Mouse (Mus musculus) embryonic fibroblast, embryonic 13.5 days (primary cell): ENCODE measurements around the gene Pik3c2g.

ENCODE experiments used
- CTCF ChIP-seq: IDR thresholded peaks from 2 replicates; pipeline ENCODE4 v1.5.1; 2011; ENCODE audit warnings: mild to moderate bottlenecking, control low read depth, low read length, moderate library complexity, borderline replicate concordance; ENCODE audit not compliant: insufficient read depth
- POLR2A ChIP-seq: IDR thresholded peaks from 2 replicates; pipeline ENCODE4 v1.6.1; 2011; ENCODE audit warnings: low read depth, mild to moderate bottlenecking, control low read depth, low read length, moderate library complexity

GRCm38 (mm10) chr6:139963775-139964174, 376.8 kb downstream of the Pik3c2g start:
- TF ChIP-seq POLR2A (no peak), CTCF (no peak)
